Mouse (Mus musculus) ES-Bruce4 (cell line): ENCODE results near the gene Gm4491.

Experiments
- CTCF ChIP-seq: IDR thresholded peaks from one replicate; pipeline ENCODE4 v1.8.1; 2011; ENCODE audit warnings: low read depth, low read length
- POLR2A ChIP-seq: IDR thresholded peaks from one replicate; pipeline ENCODE4 v1.8.1; 2011; ENCODE audit warnings: low read length; ENCODE audit not compliant: insufficient read depth

DNA sequence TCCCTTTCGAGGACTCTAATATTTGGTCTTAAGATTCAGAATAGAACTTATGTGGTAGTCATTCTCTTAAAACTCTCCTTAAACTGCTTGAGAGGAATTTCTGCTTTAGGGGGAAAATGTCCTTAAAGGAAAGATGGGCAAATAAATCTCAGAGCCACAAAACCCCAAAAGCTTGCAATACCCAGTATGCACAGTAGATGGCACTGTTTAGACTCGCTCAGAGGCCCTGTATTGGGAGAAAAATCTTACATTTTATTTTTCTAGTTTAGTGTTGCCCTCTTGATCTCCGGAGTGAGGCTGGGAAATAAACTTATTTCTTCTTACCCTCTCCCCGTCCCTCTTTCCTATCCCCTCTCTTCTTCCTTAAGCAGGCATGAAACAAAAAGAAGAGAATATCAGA lies 6.5 kb downstream of the Gm4491 start:
- TF ChIP-seq POLR2A (no peak), CTCF (peak; percentile 22)
